Comparison of ENCODE assay signal across 11 mouse cellular contexts in the genomic region with DNA sequence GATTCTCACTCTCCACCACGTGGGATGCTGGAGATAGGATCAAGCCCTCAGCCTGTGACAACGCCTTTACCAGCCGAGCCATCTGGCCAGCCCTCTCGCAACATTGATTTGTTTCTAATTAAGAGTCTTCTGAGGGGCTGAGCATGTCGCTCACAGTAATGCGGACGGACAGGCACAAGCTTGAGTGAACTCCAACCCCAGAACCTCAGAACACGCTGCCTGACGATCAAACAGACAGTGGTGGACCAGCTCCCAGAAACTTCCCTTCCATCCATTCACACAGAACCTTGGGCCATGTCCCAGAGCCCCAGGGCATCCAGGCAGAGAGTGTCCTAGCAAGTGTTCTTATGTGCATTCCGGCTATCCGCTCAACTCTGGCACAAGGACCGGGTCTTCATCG. TPM values are rescaled to one million over a fixed set of nuclear protein-coding genes. Genes with fewer than 3 reads are reported as not detected.
DNase-seq lines count a peak whose midpoint lies in the region; ATAC-seq and TF ChIP-seq lines count a peak whose summit lies in the region.
"Had no signal": no experiment of that assay in that cellular context is flagged by ENCODE, and none has a peak within 500 bp of the region (broad histone marks: within the 10 kb centered on the region; RNA-seq: fewer than 3 reads in every experiment).

No protein-coding gene starts in this region.

- 0 out of 2 replicates have a peak, but pooled peaks cover 6% of the 10 kb centered on the region for H3K4me1 ChIP-seq in forebrain, embryonic 15.5 days
- H3K4me1 ChIP-seq: heart, embryonic 15.5 days had no signal

- peak; percentile 14 for DNase-seq in gastrocnemius, adult 2 months
- no peak for DNase-seq in gastrocnemius, adult 18-20 months (ENCODE audit: low spot score)
- peak; percentile 2 to 10 for DNase-seq in layer of hippocampus, postnatal 10 days (ENCODE audit: low spot score in 2 of 2)
- no peak for DNase-seq in layer of hippocampus, adult 2 months (ENCODE audit: low spot score in 2 of 2)
- peak; percentile 1 for DNase-seq in thymus, postnatal 14 days
- no peak for DNase-seq in thymus, postnatal 0 days (ENCODE audit: low spot score)
- peak; percentile 13 for DNase-seq in testis, postnatal 14 days (ENCODE audit: low spot score)
- DNase-seq: cerebellum, adult 9-10 months had no signal

- H3K4me3 ChIP-seq in gastrocnemius, adult 2 months = no peak overlapping the region
- no peak overlapping the region for H3K4me3 ChIP-seq in layer of hippocampus, adult 2 months
- no peak overlapping the region for H3K4me3 ChIP-seq in forebrain, embryonic 15.5 days
- H3K4me3 ChIP-seq: heart, embryonic 15.5 days had no signal

- H3K27ac ChIP-seq in gastrocnemius, adult 2 months = no peak overlapping the region
- H3K27ac ChIP-seq in layer of hippocampus, adult 2 months = no peak overlapping the region
- H3K27ac ChIP-seq in forebrain, embryonic 15.5 days (replicated peaks) = no peak overlapping the region
- H3K27ac ChIP-seq: heart, embryonic 15.5 days had no signal

- H3K4me2 ChIP-seq in forebrain, embryonic 15.5 days (replicated peaks) = no peak overlapping the region
- H3K4me2 ChIP-seq: heart, embryonic 15.5 days had no signal

- no peak for TF ChIP-seq CTCF in gastrocnemius, adult 2 months (IDR thresholded peaks at IDR 0.05)
- no peak for TF ChIP-seq CTCF in layer of hippocampus, adult 2 months (conservative IDR thresholded peaks at IDR 0.05)

- H3K9me3 ChIP-seq in forebrain, embryonic 15.5 days = no peaks in the 10 kb centered on the region
- H3K9me3 ChIP-seq: heart, embryonic 15.5 days had no signal

- H3K36me3 ChIP-seq in forebrain, embryonic 15.5 days = no peaks in the 10 kb centered on the region
- H3K36me3 ChIP-seq: heart, embryonic 15.5 days had no signal

- ATAC-seq in forebrain, embryonic 15.5 days (replicated peaks) = no peak

- intact Hi-C loops in gastrocnemius, adult 2 months (cut with DNase I) = no loop called here

- H3K9ac ChIP-seq in forebrain, embryonic 15.5 days (replicated peaks) = no peak overlapping the region
- H3K9ac ChIP-seq: heart, embryonic 15.5 days had no signal

- H3K27me3 ChIP-seq in forebrain, embryonic 15.5 days = no peaks in the 10 kb centered on the region

- 67% methylated on average over 13 of the region's 13 CpGs for WGBS in forebrain, embryonic 15.5 days

RNA-seq across cellular contexts. Expression of gene Ptgis, which starts 36.6 kb away (rescaled TPM):
- 1 to 10 TPM; 1.7 to 5.2 TPM for total RNA-seq in gastrocnemius, adult 2 months (2021)
- total RNA-seq in gastrocnemius, adult 18-20 months (2021) = 1 to 10 TPM; 1.3 to 1.8 TPM
- 1 to 10 TPM; 2.3 to 2.8 TPM for total RNA-seq in layer of hippocampus, postnatal 10 days (2021)
- total RNA-seq in layer of hippocampus, adult 2 months (2021) = under 1 TPM; 0.72 to 0.81 TPM
- polyA plus RNA-seq in thymus, postnatal 0 days (2015; fragmentation: Nextera tagmentation; extraction: Ambion mirVana) = 1.7 and 2.2 TPM in 2 replicates
- polyA plus RNA-seq in forebrain, embryonic 15.5 days (2015; fragmentation: Nextera tagmentation; extraction: Ambion mirVana) = 2.7 and 3.6 TPM in 2 replicates
- total RNA-seq: neutrophil, adult 5-6 weeks had no signal

Comparison
In these comparisons a context has a peak if more than half of its experiments do, and no peak if none do; other contexts are left out.
1. DNase-seq: peak in gastrocnemius, adult 2 months (single experiment), layer of hippocampus, postnatal 10 days (2 of 2), thymus, postnatal 14 days (single experiment) and testis, postnatal 14 days (single experiment); none in gastrocnemius, adult 18-20 months (single experiment), layer of hippocampus, adult 2 months (0 of 2) and thymus, postnatal 0 days (single experiment).